Mouse (Mus musculus) CH12.LX (cell line): Measurements from ENCODE around the gene Gm17545. TPM values are rescaled to one million over a fixed set of nuclear protein-coding genes. Genes with fewer than 3 reads are reported as not detected.

ENCODE experiments used
- DNase-seq: peaks from one replicate; pipeline ENCODE4 v3.0.0-alpha.2; 2013; ENCODE audit errors: extremely low read depth
- H3K27ac ChIP-seq: 2 replicates; pipeline ENCODE4 v1.5.1; 2012; ENCODE audit warnings: low read depth, mild to moderate bottlenecking, control low read depth, moderate library complexity; ENCODE audit not compliant: insufficient read depth
- H3K27me3 ChIP-seq: replicated peaks from 2 replicates; pipeline ENCODE3; 2012; ENCODE audit warnings: inconsistent platforms
- H3K36me3 ChIP-seq, 2 experiments: replicated peaks in 1 of 2; 2 replicates each; pipeline versions ENCODE3 to v1.6.1; 2012; ENCODE audit warnings: inconsistent platforms in 1 of 2, low read length in 1 of 2, mild to moderate bottlenecking in 1 of 2, mixed read lengths in 1 of 2, moderate library complexity in 1 of 2; ENCODE audit not compliant: control insufficient read depth in 1 of 2, insufficient read depth in 1 of 2
- H3K4me1 ChIP-seq, 2 experiments: 2 replicates each; pipeline ENCODE4 v1.6.1; 2012; ENCODE audit warnings: inconsistent platforms in 1 of 2, moderate library complexity in 1 of 2; ENCODE audit not compliant: insufficient read depth in 2 of 2, control insufficient read depth in 1 of 2
- H3K4me2 ChIP-seq: 2 replicates; pipeline ENCODE4 v1.6.1; 2012; ENCODE audit warnings: low read depth, mild to moderate bottlenecking, control low read depth; ENCODE audit not compliant: poor library complexity, insufficient read depth, severe bottlenecking
- H3K4me3 ChIP-seq, 3 experiments: fragments of 150-350 bp in 1 of 3; sonication (generic) in 1 of 3; replicated peaks in 1 of 3; 2 replicates each; pipeline versions ENCODE3 to v1.5.1; 2011 to 2012; ENCODE audit warnings: low read depth in 2 of 3, low read length in 2 of 3, mild to moderate bottlenecking in 2 of 3, moderate library complexity in 2 of 3, control low read depth in 1 of 3, improper control_type of control experiment in 1 of 3, inconsistent platforms in 1 of 3, mixed read lengths in 1 of 3; ENCODE audit not compliant: poor library complexity in 1 of 3
- H3K79me2 ChIP-seq: replicated peaks from 2 replicates; pipeline ENCODE4 v1.6.1; 2012; ENCODE audit warnings: mild to moderate bottlenecking, moderate library complexity; ENCODE audit not compliant: control insufficient read depth, poor library complexity, insufficient read depth, severe bottlenecking; ENCODE audit errors: extremely low read depth
- H3K9ac ChIP-seq: 2 replicates; pipeline ENCODE4 v1.6.1; 2012; ENCODE audit warnings: low read depth, mild to moderate bottlenecking, control low read depth, moderate library complexity; ENCODE audit not compliant: insufficient read depth
- H3K9me3 ChIP-seq: replicated peaks from 2 replicates; pipeline ENCODE3; 2012; ENCODE audit warnings: low read length, inconsistent platforms, mixed read lengths
- BHLHE40 ChIP-seq: IDR thresholded peaks from 2 replicates; pipeline ENCODE4 v1.6.1; 2011; ENCODE audit warnings: mild to moderate bottlenecking, low read depth, low read length, improper control_type of control experiment
- CHD1 ChIP-seq: IDR thresholded peaks from 2 replicates; pipeline ENCODE4 v1.6.1; 2012; ENCODE audit warnings: low read depth, low read length, improper control_type of control experiment, inconsistent platforms
- E2F4 ChIP-seq: IDR thresholded peaks from 2 replicates; pipeline ENCODE4 v1.6.1; 2011; ENCODE audit warnings: low read depth, low read length, improper control_type of control experiment; ENCODE audit not compliant: insufficient replicate concordance
- ELF1 ChIP-seq: IDR thresholded peaks from 2 replicates; pipeline ENCODE4 v1.6.1; 2014; ENCODE audit warnings: low read depth, mild to moderate bottlenecking, inconsistent platforms, low read length, improper control_type of control experiment
- EP300 ChIP-seq: IDR thresholded peaks from 2 replicates; pipeline ENCODE4 v1.6.1; 2011; ENCODE audit warnings: low read length, improper control_type of control experiment
- GABPA ChIP-seq: IDR thresholded peaks from 2 replicates; pipeline ENCODE4 v1.6.1; 2012; ENCODE audit warnings: low read depth, low read length, improper control_type of control experiment, inconsistent platforms; ENCODE audit not compliant: insufficient replicate concordance
- JUND ChIP-seq: conservative IDR thresholded peaks from 2 replicates; pipeline ENCODE4 v1.6.1; 2011; ENCODE audit warnings: low read depth, low read length, improper control_type of control experiment
- KAT2A ChIP-seq: IDR thresholded peaks from 2 replicates; pipeline ENCODE4 v1.6.1; 2012; ENCODE audit warnings: low read length, improper control_type of control experiment, inconsistent platforms; ENCODE audit not compliant: insufficient replicate concordance
- MAX ChIP-seq: IDR thresholded peaks from 2 replicates; pipeline ENCODE4 v1.6.1; 2011; ENCODE audit warnings: low read length, improper control_type of control experiment
- NRF1 ChIP-seq: IDR thresholded peaks from 2 replicates; pipeline ENCODE4 v1.6.1; 2014; ENCODE audit warnings: low read depth, mild to moderate bottlenecking, inconsistent platforms, low read length, improper control_type of control experiment, moderate library complexity
- POLR2A ChIP-seq: IDR thresholded peaks from 2 replicates; pipeline ENCODE4 v1.6.1; 2011; ENCODE audit warnings: low read depth, mild to moderate bottlenecking, improper control_type of control experiment, low read length
- RCOR1 ChIP-seq: conservative IDR thresholded peaks from 2 replicates; pipeline ENCODE4 v1.6.1; 2012; ENCODE audit warnings: low read depth, mild to moderate bottlenecking, inconsistent platforms, low read length, improper control_type of control experiment
- TCF12 ChIP-seq: IDR thresholded peaks from 2 replicates; pipeline ENCODE4 v1.6.1; 2014; ENCODE audit warnings: low read depth, mild to moderate bottlenecking, inconsistent platforms, low read length, improper control_type of control experiment
- UBTF ChIP-seq: IDR thresholded peaks from 2 replicates; pipeline ENCODE4 v1.6.1; 2012; ENCODE audit warnings: low read depth, mild to moderate bottlenecking, inconsistent platforms, low read length, improper control_type of control experiment, moderate library complexity
- ZC3H11A ChIP-seq: IDR thresholded peaks from 2 replicates; pipeline ENCODE4 v1.6.1; 2012; ENCODE audit warnings: low read depth, mild to moderate bottlenecking, inconsistent platforms, low read length, improper control_type of control experiment
- ZMIZ1 ChIP-seq: IDR thresholded peaks from 2 replicates; pipeline ENCODE4 v1.6.1; 2012; ENCODE audit warnings: low read depth, mild to moderate bottlenecking, inconsistent platforms, low read length, improper control_type of control experiment
- ZNF384 ChIP-seq: IDR thresholded peaks from 2 replicates; pipeline ENCODE4 v1.6.1; 2012; ENCODE audit warnings: low read depth, low read length, improper control_type of control experiment, inconsistent platforms
- dilution Hi-C: fragments of 300-500 bp; cut with MboI; formaldehyde crosslinking; loops from 2 replicates; pipeline ENCODE4 v1.14.3; 2020; ENCODE audit warnings: low sequenced_read_pairs; ENCODE audit not compliant: extremely low pct_unique_long_range_greater_than_20kb, extremely low pct_ligation_motif_present
- in situ Hi-C: fragments of 300-500 bp; cut with MboI; formaldehyde crosslinking; loops from 3 replicates; pipeline ENCODE4 v1.14.3; 2019; ENCODE audit warnings: low sequenced_read_pairs, low pct_ligation_motif_present, low pct_unique_long_range_greater_than_20kb, mixed read lengths
- polyA plus RNA-seq: library from polyadenylated mRNA; unstranded; fragments of >175 nt; gene quantifications from 2 replicates; pipeline ENCODE4 v1.2.1, GENCODE M21; 2012; ENCODE audit warnings: low read depth; ENCODE audit not compliant: insufficient read length
- total RNA-seq, 2 experiments: library from RNA; depleted of rRNA; stranded (reverse); fragments of 300-350 nt in 1 of 2; fragments of >200 nt in 1 of 2; gene quantifications; 2 replicates each; pipeline ENCODE4 v1.2.3; 2012 to 2014

Gene Gm17545
- total and polyA plus RNA-seq, 3 experiments = not detected

- H3K27me3 ChIP-seq = no peaks in the 10 kb centered on the region
- H3K79me2 ChIP-seq = peaks cover 7% of the 10 kb centered on the region
- H3K4me1 ChIP-seq = 0 out of 4 replicates have a peak, but pooled peaks cover 0 to 7% of the 10 kb centered on the region in 2 experiments
- H3K36me3 ChIP-seq = peaks cover 10 to 22% of the 10 kb centered on the region in 2 experiments
- no peak for DNase-seq
- in situ Hi-C loops = no loop called here
- H3K9me3 ChIP-seq = no peaks in the 10 kb centered on the region
- peak overlapping the region; percentile 73; the same call in 1 of the 2 replicates for H3K9ac ChIP-seq
- TF ChIP-seq BHLHE40 = no peak
- no peak for TF ChIP-seq MAX
- TF ChIP-seq E2F4 = no peak
- no peak for TF ChIP-seq RCOR1
- TF ChIP-seq JUND = no peak
- no peak for TF ChIP-seq TCF12
- no peak for TF ChIP-seq GABPA
- no peak for TF ChIP-seq EP300
- TF ChIP-seq ZC3H11A = no peak
- TF ChIP-seq, all 38 proteins: peak for 0
- dilution Hi-C loops = no loop called here
- Histone ChIP-seq H3K4me2 (peak overlapping the region; percentile 55; the same call in 1 of the 2 replicates), H3K4me3 (peak overlapping the region in 2 of 3 experiments; percentile 65 to 84), H3K27ac (no peak overlapping the region)
Observed at GRCm38 (mm10) chr9:22468899-22469259, 14.8 kb downstream of the Gm17545 start.

DNA sequence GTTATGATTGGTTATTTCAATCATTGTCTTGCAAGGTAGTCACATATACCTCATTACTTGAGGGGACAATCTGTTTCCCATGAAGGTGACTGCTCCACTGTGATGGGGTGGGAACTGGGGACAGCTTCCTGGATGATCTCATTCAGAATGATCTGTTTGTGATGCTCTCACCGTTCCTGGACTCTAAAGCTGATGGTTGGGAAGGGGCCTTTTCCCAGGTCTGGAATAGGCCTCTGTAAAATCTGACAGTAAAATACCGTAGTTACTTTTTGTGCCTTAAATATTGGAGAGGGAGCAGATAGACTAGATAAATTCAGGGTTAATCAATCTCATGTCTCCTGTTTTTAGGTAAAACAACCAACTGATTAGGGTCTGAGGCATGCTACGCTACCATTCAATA is 15.6 kb downstream of the Gm17545 start, which contains the start of gene Rp9:
Gene Rp9, minus strand, starts transcription at position 101 of the 400 bp plus-strand sequence.
- H3K4me3 ChIP-seq = peak within 1 kb of the TSS; percentile 22 to 84 (median 65)
- dilution Hi-C loops = no loop called here
- TF ChIP-seq ZNF384 = no peak
- TF ChIP-seq GABPA = no peak
- no peak for TF ChIP-seq CHD1
- no peak for TF ChIP-seq KAT2A
- no peak for TF ChIP-seq ELF1
- TF ChIP-seq ZMIZ1 = no peak
- TF ChIP-seq POLR2A = no peak
- TF ChIP-seq UBTF = no peak
- no peak for TF ChIP-seq NRF1
- TF ChIP-seq, all 38 proteins: peak for 0
- Histone ChIP-seq H3K9me3 (no peaks in the 10 kb centered on the region), H3K27ac (no peak within 1 kb of the TSS), H3K79me2 (peaks cover 7% of the 10 kb centered on the region), H3K36me3 (peaks cover 7 to 15% of the 10 kb centered on the region in 2 experiments), H3K4me2 (peak within 1 kb of the TSS; percentile 95), H3K4me1 (0 out of 4 replicates have a peak, but pooled peaks cover 0 to 7% of the 10 kb centered on the region in 2 experiments), H3K27me3 (no peaks in the 10 kb centered on the region), H3K9ac (peak within 1 kb of the TSS; percentile 73)
- in situ Hi-C loops = no loop called here
- DNase-seq = no peak
